Mouse (Mus musculus): ENCODE measurements at regions not wholly inside any gene's neighbourhood (a gene's known extent, or its start where the extent isn't known, plus 50 kb on each side); places are given as distances from the start of the nearest gene placed in this dataset.
"Not testable (repeated sequence)": the region's sequence is repeated elsewhere in the genome, so short reads cannot be mapped to it uniquely, and the experiment has no call there.

GRCm38 (mm10) chr15:90308433-90308832 lies 84.3 kb downstream of the Alg10b start:
- not testable (repeated sequence) for TF ChIP-seq CTCF (IDR thresholded peaks at IDR 0.05; ENCODE audit: borderline replicate concordance, control insufficient read depth, extremely low read depth, insufficient read depth, low read length, poor library complexity); POLR2A (IDR thresholded peaks at IDR 0.05; ENCODE audit: control insufficient read depth, extremely low read depth, insufficient read depth, low read length, poor library complexity)
